Mouse (Mus musculus) testis, postnatal 10 days (tissue): ENCODE results near the gene Abhd14a.

Source experiments
- DNase-seq: peaks from one replicate; pipeline ENCODE4 v3.0.0; 2021; ENCODE audit warnings: low spot score

The Abhd14a gene

DNA sequence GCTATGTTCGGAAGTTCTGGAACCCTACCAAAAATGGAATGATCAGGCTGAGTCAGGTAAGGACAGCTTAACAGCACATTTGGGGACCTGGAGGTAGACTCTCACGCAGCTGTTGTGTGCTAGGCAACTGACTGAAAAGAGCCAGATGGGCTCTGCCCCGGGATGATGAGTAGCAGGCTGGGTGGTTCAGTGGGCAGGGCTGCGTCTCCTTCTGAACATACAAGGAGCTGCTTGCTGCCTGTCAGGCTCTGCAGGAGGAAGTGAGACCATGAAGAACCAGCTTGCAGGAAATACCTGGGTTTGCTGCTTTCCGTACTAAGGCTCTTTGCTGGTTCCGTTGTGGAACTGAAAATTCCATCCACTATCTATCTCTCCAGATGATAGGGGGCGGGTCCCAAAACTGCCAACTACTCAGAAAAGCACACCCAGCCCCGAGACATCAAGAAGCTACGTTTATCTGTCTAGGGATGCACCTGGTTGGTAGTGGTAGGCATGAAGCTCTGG, 36.3 kb downstream of the Abhd14a start:
- DNase-seq: no peak

DNA sequence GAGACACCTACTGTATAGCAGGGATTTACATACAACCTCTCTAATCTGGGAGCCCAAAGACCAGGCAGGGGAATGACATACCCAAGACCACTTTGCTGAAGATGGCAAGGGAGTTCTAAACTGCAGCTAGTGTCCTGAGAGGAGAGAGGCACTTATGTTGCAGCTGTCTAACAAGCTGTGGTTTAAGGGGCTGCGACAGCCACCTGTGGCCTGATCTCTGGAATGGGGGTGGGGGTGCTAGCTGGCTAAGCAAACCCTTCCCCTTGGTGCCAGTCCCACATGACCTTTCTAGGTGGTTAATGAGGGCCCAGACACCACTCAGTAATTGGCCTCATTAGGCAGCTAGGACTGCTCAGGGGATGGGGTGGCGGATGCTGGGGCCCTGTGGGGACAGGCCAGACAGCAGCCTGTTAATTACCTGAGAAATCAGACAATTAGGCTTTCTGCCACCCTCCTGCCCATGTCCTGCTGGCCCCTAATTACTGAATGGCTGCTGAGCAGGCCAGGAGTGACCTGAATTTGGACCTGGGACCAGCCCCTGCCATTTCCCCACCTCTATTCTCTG, 37.3 kb downstream of the Abhd14a start:
- no peak for DNase-seq

DNA sequence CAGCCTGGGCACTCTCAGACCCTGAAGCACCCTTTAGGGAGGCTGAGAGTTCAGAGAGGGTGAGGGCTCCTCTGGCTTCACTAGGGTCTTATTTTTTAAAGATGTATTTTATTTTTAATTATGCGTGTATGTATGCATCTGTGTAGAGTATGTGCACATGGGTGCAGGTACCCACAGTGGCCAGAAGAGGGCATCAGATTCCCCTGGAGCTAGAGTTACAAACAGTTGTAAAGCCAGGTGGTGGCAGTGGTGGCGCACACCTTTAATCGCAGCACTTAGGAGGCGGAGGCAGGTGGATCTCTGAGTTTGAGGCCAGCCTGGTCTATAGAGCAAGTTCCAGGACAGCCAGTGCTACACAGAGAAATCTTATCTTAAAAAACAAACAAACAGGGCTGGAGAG, 38.4 kb downstream of the Abhd14a start:
- DNase-seq: no peak

- no peak for DNase-seq
These were observed 40.9 kb downstream of the Abhd14a start for GRCm38 (mm10) chr9:106406443-106407078.

DNA sequence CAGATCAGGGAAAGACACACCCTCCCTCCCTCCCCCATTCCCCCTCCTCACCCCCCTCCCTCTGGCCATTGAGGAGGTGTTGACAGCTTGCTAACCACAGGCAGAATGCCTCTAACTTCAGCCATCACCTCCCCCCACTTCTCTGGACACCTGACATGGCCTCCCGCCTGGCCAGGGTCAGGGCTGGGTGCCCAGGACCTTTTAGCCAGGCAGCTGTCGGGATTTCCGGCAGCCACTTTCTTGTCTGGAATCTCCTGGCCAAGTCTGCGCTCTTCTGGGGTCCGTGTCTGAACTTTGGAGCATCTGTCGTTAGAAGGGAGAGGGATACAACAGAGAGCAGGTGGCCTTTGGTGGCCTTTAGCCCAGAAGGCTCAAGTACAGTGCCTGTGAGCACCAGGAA, 42.2 kb downstream of the Abhd14a start:
- no peak for DNase-seq

DNA sequence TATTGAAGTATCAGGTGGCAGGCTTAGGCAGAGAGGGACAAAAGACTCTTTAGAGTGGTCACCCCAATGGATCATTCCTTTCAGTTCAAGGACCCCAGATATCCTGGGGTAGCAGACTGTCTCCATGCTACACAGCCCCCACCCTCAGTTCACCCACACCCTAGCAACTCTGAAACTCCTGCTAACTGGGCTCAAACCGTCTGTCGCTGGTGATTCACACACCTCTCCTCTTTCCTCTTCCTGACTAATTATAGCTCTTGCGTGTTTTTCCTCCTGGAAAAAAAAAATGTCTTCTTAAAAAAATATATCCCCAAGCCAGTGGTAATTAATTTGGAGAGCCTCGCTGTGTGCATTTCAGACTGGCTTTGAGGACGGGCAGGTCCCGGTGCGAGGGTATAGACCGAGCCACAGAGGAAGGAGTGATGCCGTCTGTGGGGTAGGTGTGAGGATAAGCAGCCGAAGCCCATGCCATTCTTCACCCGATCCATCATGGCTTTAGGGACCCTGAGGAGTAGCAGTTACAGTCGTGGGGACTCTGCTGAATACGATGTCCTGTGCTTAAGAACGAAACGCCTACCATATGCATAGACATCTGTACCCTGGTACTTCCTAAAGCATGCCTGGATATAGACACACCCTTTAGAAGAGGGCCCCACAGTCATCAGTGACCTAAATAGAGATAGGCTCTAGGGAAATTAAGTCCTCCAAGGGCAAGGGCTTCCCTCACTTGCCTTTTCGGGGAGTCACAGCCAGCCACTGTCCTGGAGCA, 44.7 kb downstream of the Abhd14a start:
- no peak for DNase-seq

DNA sequence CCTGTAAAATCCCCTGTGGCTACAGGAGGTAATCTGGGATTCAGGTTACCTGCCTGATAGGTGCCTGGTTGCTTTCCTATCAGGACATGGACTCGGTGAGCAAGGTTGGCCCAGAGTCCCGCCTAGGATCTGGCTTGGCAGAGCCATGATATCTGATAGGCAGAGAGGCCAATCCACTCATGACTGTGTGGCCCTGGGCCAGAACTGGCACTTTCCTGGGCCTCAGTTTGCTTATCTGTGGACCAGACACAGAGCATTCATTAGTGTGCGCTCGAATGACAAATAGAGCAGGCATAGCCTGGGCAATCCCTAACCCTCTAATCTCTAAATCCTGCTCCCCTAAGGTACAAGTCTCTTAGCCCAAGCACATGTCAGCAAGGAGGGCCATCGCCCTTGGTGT, 45.3 kb downstream of the Abhd14a start:
- no peak for DNase-seq

DNA sequence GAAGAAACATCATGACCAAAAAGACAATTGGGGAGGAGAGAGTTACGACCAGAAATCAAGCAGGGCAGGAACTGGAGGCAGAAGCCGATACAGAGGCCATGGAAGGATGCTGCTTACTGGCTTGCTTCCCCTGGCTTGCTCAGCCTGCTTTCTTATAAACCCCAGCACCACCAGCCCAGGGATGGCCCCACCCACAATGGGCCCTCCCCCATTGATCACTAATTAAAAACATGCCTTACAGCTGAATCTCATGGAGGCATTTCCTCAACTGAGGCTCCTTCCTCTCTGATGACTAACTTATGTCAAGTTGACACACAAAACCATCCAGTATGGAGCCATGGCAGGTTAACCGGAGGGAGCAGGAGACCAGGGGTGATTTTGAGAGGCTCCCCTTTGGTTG, 47.7 kb downstream of the Abhd14a start:
- no peak for DNase-seq

- DNase-seq: no peak
These were observed 48.7 kb downstream of the Abhd14a start for GRCm38 (mm10) chr9:106398667-106399311.

DNA sequence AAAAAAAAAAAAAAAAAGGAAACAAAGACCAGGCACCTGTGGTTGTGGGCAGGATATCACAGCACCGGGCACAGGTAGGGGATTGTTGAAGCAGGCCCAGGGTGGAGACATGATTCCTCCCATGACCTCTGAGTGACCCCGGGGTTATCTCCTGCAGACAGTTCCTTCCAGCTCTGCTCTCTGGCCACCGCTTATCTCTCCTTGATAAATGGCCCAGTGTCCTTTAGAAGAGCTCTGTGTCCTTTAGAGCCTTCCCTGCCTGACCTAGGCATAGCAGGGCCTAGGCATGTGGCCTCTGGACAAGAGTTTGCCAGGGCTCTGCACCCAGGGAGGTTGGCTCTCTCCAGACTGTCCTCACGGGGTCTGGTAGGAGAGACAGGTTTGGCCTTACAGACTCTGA, 49.7 kb downstream of the Abhd14a start:
- DNase-seq: no peak

DNA sequence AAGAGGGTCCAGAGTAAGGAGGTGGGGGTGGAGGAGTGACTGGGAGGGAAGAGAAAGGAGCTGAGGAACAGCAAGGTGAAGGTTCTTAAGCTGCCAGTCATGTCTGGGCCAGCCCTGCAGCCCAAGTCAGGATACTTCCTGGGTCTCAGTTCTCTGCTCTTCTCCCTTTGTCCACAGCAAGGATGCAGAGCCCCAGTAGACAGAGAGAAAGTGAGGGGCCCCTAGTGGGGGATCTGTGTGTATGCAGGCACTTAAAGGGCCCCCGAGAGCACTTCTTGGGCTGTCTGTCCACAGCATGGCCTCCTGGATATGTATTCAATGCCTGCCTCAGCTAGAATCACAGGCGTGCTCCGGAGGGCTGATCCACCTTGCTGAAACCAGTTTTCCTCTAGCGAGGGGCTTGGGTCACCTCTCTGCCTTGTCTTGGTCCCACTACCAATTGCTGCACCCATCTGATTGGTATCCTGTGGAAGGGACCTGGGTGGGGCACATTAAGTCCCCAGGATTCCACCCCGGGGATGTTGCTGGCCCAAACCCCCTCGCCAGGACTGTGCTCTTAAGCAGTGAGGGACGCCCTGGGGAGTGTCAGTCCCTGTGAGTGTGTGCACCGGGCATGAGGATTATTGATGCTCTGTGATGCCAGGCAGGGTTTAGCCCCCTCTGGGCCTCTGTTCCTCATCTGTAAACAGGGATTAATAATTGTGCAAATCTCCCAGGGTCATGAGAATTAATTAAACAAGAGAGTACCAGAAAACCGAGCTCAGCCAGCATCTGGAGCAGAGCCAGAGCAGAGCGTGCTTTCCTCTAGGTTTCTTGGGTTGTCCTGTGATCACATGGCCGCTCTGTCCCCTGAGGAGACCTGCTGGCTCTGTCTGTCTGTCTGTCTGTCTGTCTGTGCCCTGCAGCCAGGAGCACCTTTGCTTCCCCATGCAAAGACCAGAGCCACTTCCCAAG, 52.6 kb downstream of the Abhd14a start:
- no peak for DNase-seq

DNA sequence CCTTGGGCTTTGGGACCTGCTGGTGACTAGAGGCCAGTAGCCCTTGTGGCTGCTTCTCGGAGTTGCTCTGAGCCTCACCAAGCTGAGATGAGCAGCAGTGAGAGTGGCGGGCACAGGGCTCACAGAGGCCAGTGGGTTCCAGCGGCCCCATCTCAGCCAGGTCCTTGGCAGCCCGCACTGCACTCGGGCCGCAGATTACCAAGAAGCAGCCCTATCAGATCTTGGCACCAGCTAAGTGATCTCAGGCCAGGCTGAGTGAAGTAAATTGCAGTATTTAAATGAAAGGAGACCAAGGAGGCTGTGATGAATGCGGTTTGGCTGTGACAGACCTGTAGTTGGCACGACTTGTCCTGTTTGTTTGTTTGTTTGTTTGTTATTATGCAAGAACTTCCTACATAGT, 53.9 kb downstream of the Abhd14a start:
- no peak for DNase-seq

DNA sequence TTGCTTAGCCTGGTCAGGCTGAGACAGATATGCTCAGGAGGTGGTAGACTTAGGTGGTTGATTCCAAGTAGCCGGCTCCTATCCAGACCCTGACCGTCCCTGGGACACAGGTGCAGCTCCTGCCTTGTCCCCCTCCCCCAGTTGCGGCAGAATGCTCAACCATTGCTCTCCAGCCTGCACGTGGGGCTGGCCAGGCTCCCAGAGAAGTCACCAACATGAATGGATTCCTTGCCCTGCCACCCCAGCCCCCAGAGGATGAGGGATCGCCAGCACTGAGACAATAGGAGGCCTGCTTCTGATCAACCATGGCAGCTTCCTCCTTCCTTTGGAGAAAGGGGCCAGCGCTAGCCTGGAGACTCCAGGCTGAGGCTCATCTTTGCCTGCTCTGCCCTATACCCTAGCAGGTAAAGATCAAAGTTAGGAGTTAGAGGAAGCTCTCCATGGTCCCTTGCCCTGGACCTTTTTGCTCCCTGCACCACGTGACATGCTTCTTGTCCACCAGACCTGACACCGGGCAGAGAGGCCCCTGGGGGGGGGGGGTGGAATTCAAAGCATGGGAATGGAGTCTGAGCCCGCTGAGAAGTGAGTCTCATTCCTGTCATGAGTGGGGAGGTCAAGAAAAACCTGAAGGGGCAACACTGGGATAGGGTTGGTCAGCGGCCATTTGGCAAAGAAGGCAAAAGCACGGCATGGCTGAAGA, 54.5 kb downstream of the Abhd14a start:
- DNase-seq: no peak
